Mouse (Mus musculus): ENCODE results near the gene Adgrg5.

DNA sequence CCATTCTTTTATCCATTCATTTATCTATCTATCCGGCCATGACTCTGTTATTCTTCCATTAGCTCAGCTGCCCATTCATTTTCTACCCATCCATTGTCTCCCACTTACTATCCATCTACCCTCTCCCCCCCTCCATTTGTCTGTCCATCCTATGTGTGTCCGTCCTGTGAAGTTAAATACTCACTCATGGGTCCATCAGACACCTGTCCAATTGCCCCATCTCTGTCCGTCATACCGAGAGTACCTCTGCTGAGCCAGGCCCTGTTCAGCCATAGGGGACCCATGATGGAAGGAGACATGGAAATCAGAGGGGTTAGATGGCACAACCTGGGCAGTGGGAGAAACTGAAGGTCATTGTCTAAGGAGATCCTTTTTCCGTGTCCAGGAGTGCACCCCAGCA, 27.0 kb downstream of the Adgrg5 start:
- no peak for TF ChIP-seq CTCF (IDR thresholded peaks at IDR 0.05; ENCODE audit: low read depth, low read length)
- no peak for TF ChIP-seq GATA1 (IDR thresholded peaks at IDR 0.05; ENCODE audit: borderline replicate concordance, low read length)
